Mouse (Mus musculus) heart, postnatal 0 days (tissue): ENCODE data around the gene Vamp8. TPM values are rescaled to one million over a fixed set of nuclear protein-coding genes. Genes with fewer than 3 reads are reported as not detected.

Source experiments
- ATAC-seq: fragments of 200-750 bp; cut with Nextera tagmentation; 2 replicates; pipeline ENCODE4 v1.8.0; 2017; ENCODE audit warnings: low read depth, moderate number of reproducible peaks, moderate library complexity; ENCODE audit not compliant: insufficient read depth
- DNase-seq: peaks from one replicate; pipeline ENCODE4 v3.0.0-alpha.2; 2016; ENCODE audit warnings: low spot score
- H3K27ac ChIP-seq: fragments of 300-500 bp; sonication (generic); 2 replicates; pipeline ENCODE4 v1.5.1; 2014; ENCODE audit warnings: low read depth, mild to moderate bottlenecking
- H3K27me3 ChIP-seq: fragments of 300-500 bp; sonication (generic); 2 replicates; pipeline ENCODE4 v1.6.1; 2014; ENCODE audit warnings: low read length, mixed read lengths; ENCODE audit not compliant: control insufficient read depth, insufficient read depth
- H3K36me3 ChIP-seq: fragments of 300-500 bp; sonication (generic); replicated peaks from 2 replicates; pipeline ENCODE4 v1.6.1; 2014; ENCODE audit warnings: low read length, mixed read lengths; ENCODE audit not compliant: control insufficient read depth, insufficient read depth
- H3K4me1 ChIP-seq: fragments of 300-500 bp; sonication (generic); 2 replicates; pipeline ENCODE4 v1.6.1; 2014; ENCODE audit warnings: antibody characterized with exemption; ENCODE audit not compliant: control insufficient read depth, insufficient read depth
- H3K4me2 ChIP-seq: fragments of 300-500 bp; sonication (generic); 2 replicates; pipeline ENCODE4 v1.6.1; 2014; ENCODE audit warnings: low read depth, mild to moderate bottlenecking, low read length, moderate library complexity
- H3K4me3 ChIP-seq: fragments of 300-500 bp; sonication (generic); 2 replicates; pipeline ENCODE4 v1.5.1; 2014; ENCODE audit warnings: low read depth, low read length
- H3K9ac ChIP-seq: fragments of 300-500 bp; sonication (generic); replicated peaks from 2 replicates; pipeline ENCODE4 v1.6.1; 2014; ENCODE audit warnings: low read depth, low read length, mixed read lengths
- H3K9me3 ChIP-seq: fragments of 300-500 bp; sonication (generic); replicated peaks from 2 replicates; pipeline ENCODE4 v1.6.1; 2016; ENCODE audit warnings: low read length; ENCODE audit not compliant: control insufficient read depth
- CTCF ChIP-seq: IDR thresholded peaks from 2 replicates; pipeline ENCODE4 v1.5.1; 2016; ENCODE audit warnings: antibody characterized with exemption, control low read depth, low read depth
- EP300 ChIP-seq: IDR thresholded peaks from 2 replicates; pipeline ENCODE4 v1.6.1; 2016; ENCODE audit warnings: antibody characterized with exemption, low read depth
- WGBS: fragments of 180-500 bp; shearing (Covaris S2); extraction: QIAGEN DNeasy Blood & Tissue Kit; methylation state at CpG from one replicate; pipeline ENCODE4 v1.1.7; 2014; 5-methylcytosine and 5-hydroxymethylcytosine counted together
- polyA plus RNA-seq: library from polyadenylated mRNA; unstranded; fragments of >200 nt; fragmentation: Nextera tagmentation; extraction: Ambion mirVana; gene quantifications from 2 replicates; pipeline ENCODE4 v1.2.1, GENCODE M21; 2015
- total RNA-seq: library from RNA; depleted of rRNA; stranded (reverse); fragments of >200 nt; gene quantifications from 2 replicates; pipeline ENCODE4 v1.2.3, GENCODE M21; 2014; ENCODE audit warnings: low replicate concordance

The Vamp8 gene
- total and polyA plus RNA-seq, 2 experiments from 2014 or later: 69.8 to 174 TPM

- H3K4me1 ChIP-seq: peaks cover 17% of the 10 kb centered on the region
- TF ChIP-seq EP300 (no peak), CTCF (no peak)
- ATAC-seq (no peak), DNase-seq (no peak)
- H3K4me3 ChIP-seq: peak overlapping the region; percentile 57; the same call in 1 of the 2 replicates
- H3K27me3 ChIP-seq: no peaks in the 10 kb centered on the region
- no peaks in the 10 kb centered on the region for H3K9me3 ChIP-seq
- 75% methylated on average over 6 of the region's 6 CpGs for WGBS
- peaks cover 32% of the 10 kb centered on the region for H3K36me3 ChIP-seq
- peak overlapping the region; percentile 99; the same call in 1 of the 2 replicates for H3K27ac ChIP-seq
- peak overlapping the region; percentile 72 for H3K4me2 ChIP-seq
- H3K9ac ChIP-seq: peak overlapping the region; percentile 76
Observed at GRCm38 (mm10) chr6:72388791-72389329, 1.6 kb downstream of the Vamp8 start.

- no peak overlapping the region for H3K4me2 ChIP-seq
- H3K9ac ChIP-seq: no peak overlapping the region
- peaks cover 32% of the 10 kb centered on the region for H3K36me3 ChIP-seq
- TF ChIP-seq EP300 (no peak), CTCF (no peak)
- peaks cover 17% of the 10 kb centered on the region for H3K4me1 ChIP-seq
- WGBS: 72% methylated on average over 10 of the region's 10 CpGs
- no peak overlapping the region for H3K4me3 ChIP-seq
- DNase-seq (no peak), ATAC-seq (no peak)
- no peaks in the 10 kb centered on the region for H3K9me3 ChIP-seq
- no peaks in the 10 kb centered on the region for H3K27me3 ChIP-seq
- H3K27ac ChIP-seq: 0 out of 2 replicates have a peak overlapping the region, but pooled peaks have one; percentile 99
Observed at GRCm38 (mm10) chr6:72388266-72388665, 2.2 kb downstream of the Vamp8 start.

- H3K4me1 ChIP-seq: peaks cover 17% of the 10 kb centered on the region
- H3K27ac ChIP-seq: no peak overlapping the region
- TF ChIP-seq CTCF (no peak), EP300 (no peak)
- DNase-seq: no peak
- H3K36me3 ChIP-seq: peaks cover 32% of the 10 kb centered on the region
- H3K27me3 ChIP-seq: no peaks in the 10 kb centered on the region
- ATAC-seq: no peak
- H3K4me2 ChIP-seq: no peak overlapping the region
- H3K4me3 ChIP-seq: no peak overlapping the region
- H3K9ac ChIP-seq: no peak overlapping the region
- 95% methylated on average over 3 of the region's 3 CpGs for WGBS
- no peaks in the 10 kb centered on the region for H3K9me3 ChIP-seq
Observed at GRCm38 (mm10) chr6:72387816-72388215, 2.7 kb downstream of the Vamp8 start.

GRCm38 (mm10) chr6:72386561-72386960, 3.9 kb downstream of the Vamp8 start:
- Histone ChIP-seq H3K36me3 (peaks cover 32% of the 10 kb centered on the region), H3K9me3 (no peaks in the 10 kb centered on the region), H3K27me3 (no peaks in the 10 kb centered on the region), H3K4me1 (peaks cover 17% of the 10 kb centered on the region), H3K4me3 (no peak overlapping the region), H3K9ac (no peak overlapping the region), H3K27ac (no peak overlapping the region), H3K4me2 (no peak overlapping the region)
- 85% methylated on average over 2 of the region's 2 CpGs for WGBS
- TF ChIP-seq EP300 (no peak), CTCF (no peak)
- ATAC-seq: no peak
- no peak for DNase-seq

- H3K27me3 ChIP-seq: no peaks in the 10 kb centered on the region
- no peak for ATAC-seq
- no peaks in the 10 kb centered on the region for H3K9me3 ChIP-seq
- no peak for DNase-seq
- no peak overlapping the region for H3K9ac ChIP-seq
- no peak overlapping the region for H3K27ac ChIP-seq
- WGBS: 56% methylated on average over 4 of the region's 4 CpGs
- TF ChIP-seq EP300 (no peak), CTCF (no peak)
- H3K4me2 ChIP-seq: no peak overlapping the region
- peaks cover 9% of the 10 kb centered on the region for H3K4me1 ChIP-seq
- H3K36me3 ChIP-seq: peaks cover 32% of the 10 kb centered on the region
- H3K4me3 ChIP-seq: no peak overlapping the region
Observed at GRCm38 (mm10) chr6:72385258-72385657, 5.2 kb downstream of the Vamp8 start.

GRCm38 (mm10) chr6:72383952-72384351, 6.6 kb downstream of the Vamp8 start:
- no peak overlapping the region for H3K4me3 ChIP-seq
- no peaks in the 10 kb centered on the region for H3K9me3 ChIP-seq
- H3K4me1 ChIP-seq: peaks cover 11% of the 10 kb centered on the region
- H3K4me2 ChIP-seq: no peak overlapping the region
- WGBS: 89% methylated on average over 7 of the region's 7 CpGs
- ATAC-seq (no peak), DNase-seq (no peak)
- no peak overlapping the region for H3K27ac ChIP-seq
- no peak overlapping the region for H3K9ac ChIP-seq
- H3K36me3 ChIP-seq: peaks cover 32% of the 10 kb centered on the region
- H3K27me3 ChIP-seq: no peaks in the 10 kb centered on the region
- TF ChIP-seq CTCF (no peak), EP300 (no peak)
